Mouse (Mus musculus) lung, adult 10 weeks (tissue): ENCODE data around the gene Pttg1. TPM values are rescaled to one million over a fixed set of nuclear protein-coding genes. Genes with fewer than 3 reads are reported as not detected.

ENCODE experiments used
- polyA plus RNA-seq: library from polyadenylated mRNA; stranded (reverse); fragments of 350-450 nt; fragmentation: Illumina TruSeq; extraction: RNeasy Lipid Tissue Mini Kit (QIAGEN cat#74804); gene quantifications from one replicate; pipeline ENCODE4 v1.2.3, GENCODE M21; 2014; ENCODE audit warnings: low read depth, low replicate concordance; ENCODE audit not compliant: insufficient read depth

The Pttg1 gene
- polyA plus RNA-seq = 154 TPM

DNA sequence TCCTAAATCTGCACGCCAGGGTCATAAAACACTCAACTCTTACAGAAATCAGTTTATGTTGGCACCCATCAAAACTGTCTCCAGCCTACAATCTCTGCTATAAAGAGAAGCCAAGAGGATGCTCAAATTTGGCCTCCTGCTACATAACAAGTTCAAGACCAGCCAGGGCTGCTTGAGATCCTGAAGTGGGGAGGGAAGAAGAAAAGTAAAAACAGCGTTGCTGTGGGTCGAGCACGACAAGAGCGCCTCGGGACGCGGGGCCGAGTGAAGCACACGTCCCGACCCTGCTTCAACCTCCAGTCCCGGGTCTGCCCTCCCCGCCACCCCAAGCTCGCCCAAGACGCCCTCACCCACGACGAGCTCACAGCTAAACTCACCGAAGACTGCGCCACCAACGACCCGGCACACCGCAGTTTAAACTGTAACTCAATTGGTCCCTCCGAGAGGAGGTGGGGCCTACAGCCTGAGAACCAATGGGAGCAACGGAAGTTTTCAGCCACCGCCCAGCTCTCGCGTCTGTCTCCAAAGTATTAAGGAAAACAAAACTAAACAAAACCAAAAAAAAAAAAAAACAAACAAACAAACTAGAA lies at the start of gene Pttg1:
Gene Pttg1 (minus strand): TSS at position 428 of the 590 bp plus-strand sequence.

DNA sequence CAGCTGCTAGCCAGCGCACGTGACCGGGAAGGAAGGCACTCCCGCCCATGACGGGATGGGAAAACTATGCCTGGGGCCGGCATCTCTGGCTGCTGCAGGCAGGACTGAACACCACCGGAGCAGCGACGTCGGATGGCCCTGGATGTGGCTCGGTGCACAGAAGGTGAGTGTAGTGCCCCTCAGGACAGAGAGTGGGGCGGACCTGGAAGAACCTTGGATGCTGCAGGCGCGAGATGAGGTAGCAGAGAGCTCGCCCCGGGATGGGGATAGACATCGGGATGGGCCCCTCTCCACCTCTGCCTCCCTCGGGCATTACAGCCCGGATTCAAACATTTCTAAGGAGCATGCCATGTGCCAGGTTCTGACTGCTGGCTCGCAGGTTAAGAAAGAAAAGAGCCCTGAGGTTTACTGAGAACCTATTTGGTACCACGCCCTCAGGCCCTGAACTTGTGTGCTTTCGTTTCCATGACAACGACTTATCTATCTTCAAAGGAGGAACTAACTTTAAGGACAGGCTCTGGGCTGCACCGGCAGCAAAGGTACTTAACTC lies 48.2 kb upstream of the Pttg1 start, which contains the start of gene C1qtnf2:
Gene C1qtnf2 (plus strand): TSS at position 52 of the 550 bp plus-strand sequence.

DNA sequence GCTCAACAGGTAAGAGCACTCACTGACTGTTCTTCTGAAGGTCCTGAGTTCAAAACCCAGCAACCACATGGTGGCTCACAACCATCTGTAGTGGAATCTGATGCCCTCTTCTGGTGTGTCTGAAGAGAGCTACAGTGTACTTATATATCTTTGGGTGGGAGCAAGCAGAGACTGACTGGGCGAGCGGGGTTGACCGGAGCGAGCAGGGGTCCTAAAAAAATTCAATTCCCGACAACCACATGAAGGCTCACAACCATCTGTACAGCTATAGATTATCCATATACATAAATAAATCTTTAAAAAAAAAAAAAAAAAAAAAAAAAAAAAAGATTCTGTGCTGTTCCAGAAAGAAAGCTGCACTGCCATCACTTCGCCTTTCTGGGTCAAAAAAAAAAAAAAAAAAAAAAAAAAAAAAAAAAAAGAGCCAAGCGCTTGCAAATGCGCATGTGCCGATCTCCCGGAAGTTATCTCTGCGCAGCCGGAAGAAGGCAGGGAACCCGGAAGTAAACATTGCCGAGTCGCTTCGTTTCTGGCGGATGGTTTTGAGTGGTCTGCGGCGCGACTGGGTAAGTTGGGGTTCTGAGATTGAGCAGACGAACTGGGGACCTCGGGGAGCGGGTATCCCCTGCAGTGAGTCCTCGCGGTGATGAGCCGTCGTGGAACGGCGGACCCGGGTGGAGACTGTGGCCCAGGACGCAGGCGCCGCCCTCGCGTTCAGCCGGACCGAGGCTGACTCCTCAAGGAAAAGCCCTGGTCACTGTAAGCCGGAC lies 7.4 kb upstream of the Pttg1 start, which contains the start of gene Slu7:
Gene Slu7 (plus strand): TSS at position 491 of the 770 bp plus-strand sequence.

Other genes starting within 250 kb of the Pttg1 start
- gene Slu7, start 7.5 kb upstream of the Pttg1 start, polyA plus RNA-seq = 18.8 TPM
- 31.9 TPM for gene C1qtnf2, start 48.0 kb upstream of the Pttg1 start, polyA plus RNA-seq
- 1.8 TPM for gene Ccnjl, start 102.5 kb upstream of the Pttg1 start, polyA plus RNA-seq
- gene 4933415A04Rik, start 160.8 kb upstream of the Pttg1 start, polyA plus RNA-seq = 0.63 TPM
- gene Fabp6, start 175.3 kb upstream of the Pttg1 start, polyA plus RNA-seq = not detected